Mouse (Mus musculus) CH12.LX (cell line): ENCODE measurements around the gene Sec14l1. TPM values are rescaled to one million over a fixed set of nuclear protein-coding genes. Genes with fewer than 3 reads are reported as not detected.

Experiments used
- DNase-seq: peaks from one replicate; pipeline ENCODE4 v3.0.0-alpha.2; 2013; ENCODE audit errors: extremely low read depth
- H3K27ac ChIP-seq: 2 replicates; pipeline ENCODE4 v1.5.1; 2012; ENCODE audit warnings: low read depth, mild to moderate bottlenecking, control low read depth, moderate library complexity; ENCODE audit not compliant: insufficient read depth
- H3K27me3 ChIP-seq: replicated peaks from 2 replicates; pipeline ENCODE3; 2012; ENCODE audit warnings: inconsistent platforms
- H3K36me3 ChIP-seq, 2 experiments: replicated peaks in 1 of 2; 2 replicates each; pipeline versions ENCODE3 to v1.6.1; 2012; ENCODE audit warnings: inconsistent platforms in 1 of 2, low read length in 1 of 2, mild to moderate bottlenecking in 1 of 2, mixed read lengths in 1 of 2, moderate library complexity in 1 of 2; ENCODE audit not compliant: control insufficient read depth in 1 of 2, insufficient read depth in 1 of 2
- H3K4me1 ChIP-seq, 2 experiments: 2 replicates each; pipeline ENCODE4 v1.6.1; 2012; ENCODE audit warnings: inconsistent platforms in 1 of 2, moderate library complexity in 1 of 2; ENCODE audit not compliant: insufficient read depth in 2 of 2, control insufficient read depth in 1 of 2
- H3K4me2 ChIP-seq: 2 replicates; pipeline ENCODE4 v1.6.1; 2012; ENCODE audit warnings: low read depth, mild to moderate bottlenecking, control low read depth; ENCODE audit not compliant: poor library complexity, insufficient read depth, severe bottlenecking
- H3K4me3 ChIP-seq, 3 experiments: fragments of 150-350 bp in 1 of 3; sonication (generic) in 1 of 3; replicated peaks in 1 of 3; 2 replicates each; pipeline versions ENCODE3 to v1.5.1; 2011 to 2012; ENCODE audit warnings: low read depth in 2 of 3, low read length in 2 of 3, mild to moderate bottlenecking in 2 of 3, moderate library complexity in 2 of 3, control low read depth in 1 of 3, improper control_type of control experiment in 1 of 3, inconsistent platforms in 1 of 3, mixed read lengths in 1 of 3; ENCODE audit not compliant: poor library complexity in 1 of 3
- H3K79me2 ChIP-seq: replicated peaks from 2 replicates; pipeline ENCODE4 v1.6.1; 2012; ENCODE audit warnings: mild to moderate bottlenecking, moderate library complexity; ENCODE audit not compliant: control insufficient read depth, poor library complexity, insufficient read depth, severe bottlenecking; ENCODE audit errors: extremely low read depth
- H3K9ac ChIP-seq: 2 replicates; pipeline ENCODE4 v1.6.1; 2012; ENCODE audit warnings: low read depth, mild to moderate bottlenecking, control low read depth, moderate library complexity; ENCODE audit not compliant: insufficient read depth
- H3K9me3 ChIP-seq: replicated peaks from 2 replicates; pipeline ENCODE3; 2012; ENCODE audit warnings: low read length, inconsistent platforms, mixed read lengths
- CHD1 ChIP-seq: IDR thresholded peaks from 2 replicates; pipeline ENCODE4 v1.6.1; 2012; ENCODE audit warnings: low read depth, low read length, improper control_type of control experiment, inconsistent platforms
- CTCF ChIP-seq, 2 experiments: IDR thresholded peaks in 1 of 2; conservative IDR thresholded peaks in 1 of 2; 2 replicates each; pipeline ENCODE4 v1.5.1; 2011 to 2012; ENCODE audit warnings: low read depth in 2 of 2, low read length in 2 of 2, improper control_type of control experiment in 1 of 2, inconsistent platforms in 1 of 2, mild to moderate bottlenecking in 1 of 2, moderate library complexity in 1 of 2
- ETS1 ChIP-seq: conservative IDR thresholded peaks from 2 replicates; pipeline ENCODE4 v1.6.1; 2012; ENCODE audit warnings: low read depth, mild to moderate bottlenecking, inconsistent platforms, low read length, improper control_type of control experiment, moderate library complexity
- GABPA ChIP-seq: IDR thresholded peaks from 2 replicates; pipeline ENCODE4 v1.6.1; 2012; ENCODE audit warnings: low read depth, low read length, improper control_type of control experiment, inconsistent platforms; ENCODE audit not compliant: insufficient replicate concordance
- IRF4 ChIP-seq: IDR thresholded peaks from 2 replicates; pipeline ENCODE4 v1.6.1; 2014; ENCODE audit warnings: low read depth, mild to moderate bottlenecking, inconsistent platforms, low read length, improper control_type of control experiment
- JUND ChIP-seq: conservative IDR thresholded peaks from 2 replicates; pipeline ENCODE4 v1.6.1; 2011; ENCODE audit warnings: low read depth, low read length, improper control_type of control experiment
- MAFK ChIP-seq: IDR thresholded peaks from 2 replicates; pipeline ENCODE4 v1.6.1; 2011; ENCODE audit warnings: low read length, improper control_type of control experiment; ENCODE audit not compliant: insufficient replicate concordance
- MAX ChIP-seq: IDR thresholded peaks from 2 replicates; pipeline ENCODE4 v1.6.1; 2011; ENCODE audit warnings: low read length, improper control_type of control experiment
- MAZ ChIP-seq: IDR thresholded peaks from 2 replicates; pipeline ENCODE4 v1.6.1; 2012; ENCODE audit warnings: low read depth, mild to moderate bottlenecking, inconsistent platforms, low read length, improper control_type of control experiment, moderate library complexity
- MEF2A ChIP-seq: IDR thresholded peaks from 2 replicates; pipeline ENCODE4 v1.6.1; 2014; ENCODE audit warnings: low read depth, mild to moderate bottlenecking, inconsistent platforms, low read length, improper control_type of control experiment, borderline replicate concordance
- MXI1 ChIP-seq: IDR thresholded peaks from 2 replicates; pipeline ENCODE4 v1.6.1; 2011; ENCODE audit warnings: mild to moderate bottlenecking, low read depth, low read length, improper control_type of control experiment
- MYC ChIP-seq: IDR thresholded peaks from 2 replicates; pipeline ENCODE4 v1.6.1; 2011; ENCODE audit warnings: low read depth, mild to moderate bottlenecking, improper control_type of control experiment, low read length
- NRF1 ChIP-seq: IDR thresholded peaks from 2 replicates; pipeline ENCODE4 v1.6.1; 2014; ENCODE audit warnings: low read depth, mild to moderate bottlenecking, inconsistent platforms, low read length, improper control_type of control experiment, moderate library complexity
- SMC3 ChIP-seq: IDR thresholded peaks from 2 replicates; pipeline ENCODE4 v1.6.1; 2011; ENCODE audit warnings: low read depth, low read length, improper control_type of control experiment
- UBTF ChIP-seq: IDR thresholded peaks from 2 replicates; pipeline ENCODE4 v1.6.1; 2012; ENCODE audit warnings: low read depth, mild to moderate bottlenecking, inconsistent platforms, low read length, improper control_type of control experiment, moderate library complexity
- ZC3H11A ChIP-seq: IDR thresholded peaks from 2 replicates; pipeline ENCODE4 v1.6.1; 2012; ENCODE audit warnings: low read depth, mild to moderate bottlenecking, inconsistent platforms, low read length, improper control_type of control experiment
- ZKSCAN1 ChIP-seq: IDR thresholded peaks from 2 replicates; pipeline ENCODE4 v1.6.1; 2012; ENCODE audit warnings: low read depth, inconsistent platforms, low read length, improper control_type of control experiment, borderline replicate concordance
- ZMIZ1 ChIP-seq: IDR thresholded peaks from 2 replicates; pipeline ENCODE4 v1.6.1; 2012; ENCODE audit warnings: low read depth, mild to moderate bottlenecking, inconsistent platforms, low read length, improper control_type of control experiment
- dilution Hi-C: fragments of 300-500 bp; cut with MboI; formaldehyde crosslinking; loops from 2 replicates; pipeline ENCODE4 v1.14.3; 2020; ENCODE audit warnings: low sequenced_read_pairs; ENCODE audit not compliant: extremely low pct_unique_long_range_greater_than_20kb, extremely low pct_ligation_motif_present
- in situ Hi-C: fragments of 300-500 bp; cut with MboI; formaldehyde crosslinking; loops from 3 replicates; pipeline ENCODE4 v1.14.3; 2019; ENCODE audit warnings: low sequenced_read_pairs, low pct_ligation_motif_present, low pct_unique_long_range_greater_than_20kb, mixed read lengths
- polyA plus RNA-seq: library from polyadenylated mRNA; unstranded; fragments of >175 nt; gene quantifications from 2 replicates; pipeline ENCODE4 v1.2.1, GENCODE M21; 2012; ENCODE audit warnings: low read depth; ENCODE audit not compliant: insufficient read length
- total RNA-seq, 2 experiments: library from RNA; depleted of rRNA; stranded (reverse); fragments of 300-350 nt in 1 of 2; fragments of >200 nt in 1 of 2; gene quantifications; 2 replicates each; pipeline ENCODE4 v1.2.3; 2012 to 2014

The Sec14l1 gene
- total and polyA plus RNA-seq, 3 experiments = 18.5 to 28.2 (median 21.5) TPM

DNA sequence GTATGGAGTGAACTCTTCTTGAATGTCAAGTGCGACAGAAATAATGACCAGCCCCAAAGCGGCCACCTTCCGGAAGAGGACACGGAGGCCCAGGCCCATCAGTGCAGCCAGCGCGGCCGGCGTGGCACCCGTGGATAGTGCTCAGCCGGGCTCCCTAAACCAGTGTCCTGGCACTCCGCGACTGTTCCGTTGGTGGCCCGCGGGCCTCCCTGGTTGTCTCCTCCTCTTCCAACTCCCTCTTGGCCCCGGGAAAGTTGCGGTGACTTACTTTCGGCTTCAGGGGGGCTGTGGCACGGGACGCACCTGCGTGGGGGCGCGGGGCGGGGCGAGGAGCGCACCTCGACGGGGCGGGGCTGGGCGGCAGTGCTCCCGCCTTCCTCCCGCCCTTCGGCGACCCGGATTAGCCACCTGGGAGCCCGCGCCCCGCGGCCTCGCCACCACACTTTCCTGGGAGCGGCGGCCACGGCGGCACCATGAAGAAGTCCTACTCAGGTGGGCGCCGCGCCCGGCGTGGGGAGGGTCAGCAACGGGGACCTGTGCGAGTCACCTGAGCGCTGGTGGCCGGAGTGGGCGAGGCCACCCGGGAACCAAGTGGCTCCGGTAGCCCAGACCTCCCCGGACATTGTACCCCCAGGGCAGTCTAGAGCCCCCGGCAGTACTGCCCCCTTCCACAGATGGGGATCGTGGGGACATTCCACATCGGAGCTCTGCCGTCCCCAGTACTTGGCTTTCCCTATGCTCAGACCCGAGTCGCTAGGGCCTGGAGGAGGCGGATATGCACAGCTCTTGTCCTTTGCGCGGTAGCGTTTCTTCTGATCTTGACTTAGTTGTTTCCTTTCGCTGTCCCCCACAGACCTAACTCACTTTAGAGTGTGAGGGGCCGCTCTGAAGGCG lies 84.6 kb downstream of the Sec14l1 start, which contains the start of gene Sept9:
TSS of gene Sept9 (plus strand) at position 380 of the 894 bp plus-strand sequence.
- no peak within 1 kb of the TSS for H3K27ac ChIP-seq
- H3K9me3 ChIP-seq = peaks cover 6% of the 10 kb centered on the region
- DNase-seq = no peak
- no peaks in the 10 kb centered on the region for H3K36me3 ChIP-seq
- H3K27me3 ChIP-seq = peaks cover 36% of the 10 kb centered on the region
- H3K4me2 ChIP-seq = no peak within 1 kb of the TSS
- H3K4me1 ChIP-seq = peaks cover 5 to 18% of the 10 kb centered on the region in 2 experiments
- no peak within 1 kb of the TSS for H3K9ac ChIP-seq
- no peaks in the 10 kb centered on the region for H3K79me2 ChIP-seq
- in situ Hi-C loops = loop anchor here (25.0 kb wide), 1 partner anchor 537 kb away; the partner anchor contains the start of genes Cygb and Prcd
- H3K4me3 ChIP-seq = no peak within 1 kb of the TSS
- TF ChIP-seq ZKSCAN1 = no peak
- no peak for TF ChIP-seq MAFK
- no peak for TF ChIP-seq UBTF
- TF ChIP-seq GABPA = no peak
- TF ChIP-seq ZC3H11A = no peak
- TF ChIP-seq MAZ = no peak
- TF ChIP-seq, all 38 proteins: peak for 0
- dilution Hi-C loops = no loop called here

GRCm38 (mm10) chr11:117201846-117202245 lies 86.9 kb downstream of the Sec14l1 start:
- in situ Hi-C loops = no loop called here
- dilution Hi-C loops = no loop called here
- Histone ChIP-seq H3K27ac (no peak overlapping the region), H3K36me3 (no peaks in the 10 kb centered on the region), H3K27me3 (peaks cover 58% of the 10 kb centered on the region), H3K9ac (no peak overlapping the region), H3K9me3 (peaks cover 3% of the 10 kb centered on the region), H3K4me2 (no peak overlapping the region), H3K4me3 (no peak overlapping the region), H3K79me2 (no peaks in the 10 kb centered on the region), H3K4me1 (peaks cover 0 to 3% of the 10 kb centered on the region in 2 experiments; a peak in 1 of 4 replicates)
- DNase-seq = no peak
- no peak for TF ChIP-seq GABPA
- no peak for TF ChIP-seq IRF4
- TF ChIP-seq ZC3H11A = no peak
- no peak for TF ChIP-seq MEF2A
- no peak for TF ChIP-seq MAX
- TF ChIP-seq MYC = no peak
- no peak for TF ChIP-seq SMC3
- TF ChIP-seq MAZ = no peak
- TF ChIP-seq NRF1 = no peak
- TF ChIP-seq ZMIZ1 = no peak
- no peak for TF ChIP-seq ETS1
- TF ChIP-seq CTCF (conservative IDR thresholded peaks at IDR 0.05 in 1 of 2, IDR thresholded peaks at IDR 0.05 in 1 of 2; ENCODE audit: low read depth in 2 of 2, low read length in 2 of 2) = no peak
- TF ChIP-seq JUND = no peak
- TF ChIP-seq MXI1 = no peak
- TF ChIP-seq CHD1 = no peak
